In genomic region chr3:39088948-39089347, GRCm38 (mm10) we compare ENCODE assay signal across 8 mouse cellular contexts.
"Had no signal": no experiment of that assay in that cellular context is flagged by ENCODE, and none has a peak within 500 bp of the region (broad histone marks: within the 10 kb centered on the region; RNA-seq: fewer than 3 reads in every experiment).

No protein-coding gene starts in this region.

- DNase-seq: liver, postnatal 0 days; lung, adult 2 months; lung, postnatal 14 days; lung, postnatal 36 days; right cerebral cortex, postnatal 14 days; thymus, adult 18-20 months; thymus, postnatal 14 days; thymus, postnatal 4 days had no signal
